Mouse (Mus musculus): ENCODE results near the gene Fdxr.

Gene Fdxr

DNA sequence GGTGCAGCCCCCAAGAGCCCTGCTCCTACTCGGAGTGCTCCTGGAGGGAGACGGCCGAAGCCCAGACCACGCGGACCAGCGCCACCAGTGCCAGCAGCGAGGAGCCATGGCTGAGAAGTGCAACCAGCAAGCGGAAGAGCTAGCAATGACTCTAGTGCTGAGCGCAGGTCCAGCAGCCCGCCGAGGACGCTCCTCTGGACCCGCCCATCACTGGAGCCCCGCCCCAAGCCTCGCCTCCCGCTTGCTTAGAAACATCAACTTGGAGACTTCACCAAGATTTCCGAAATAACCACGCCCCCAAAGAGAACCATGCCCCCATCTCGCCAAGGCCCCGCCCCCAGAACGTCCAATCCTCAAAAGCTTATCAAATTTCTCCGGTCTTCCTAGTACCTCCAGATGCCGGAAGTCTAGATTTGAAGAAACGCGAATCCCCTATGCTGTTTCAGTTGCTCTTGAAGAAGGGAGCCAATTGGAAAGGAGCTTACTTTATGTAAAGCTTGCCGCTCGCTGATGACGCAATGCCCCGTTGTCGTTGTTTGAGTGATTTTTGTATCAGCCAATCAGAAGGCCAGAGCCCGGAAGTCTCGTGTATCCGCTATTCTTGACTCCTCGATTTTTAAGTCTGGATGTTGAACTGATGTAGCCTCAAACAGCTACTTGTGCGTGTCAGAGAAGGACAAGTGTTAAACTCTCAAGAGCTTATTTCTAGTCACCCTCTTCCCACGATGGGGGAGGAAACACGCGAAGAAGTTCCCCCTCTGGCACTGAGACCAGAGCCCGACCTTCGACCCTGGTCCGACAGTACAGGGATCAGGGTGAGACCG, at the start of gene Fdxr:
TSS of gene Fdxr (minus strand) at position 271 of the 824 bp plus-strand sequence.
- peak; percentile 100 for DNase-seq

DNA sequence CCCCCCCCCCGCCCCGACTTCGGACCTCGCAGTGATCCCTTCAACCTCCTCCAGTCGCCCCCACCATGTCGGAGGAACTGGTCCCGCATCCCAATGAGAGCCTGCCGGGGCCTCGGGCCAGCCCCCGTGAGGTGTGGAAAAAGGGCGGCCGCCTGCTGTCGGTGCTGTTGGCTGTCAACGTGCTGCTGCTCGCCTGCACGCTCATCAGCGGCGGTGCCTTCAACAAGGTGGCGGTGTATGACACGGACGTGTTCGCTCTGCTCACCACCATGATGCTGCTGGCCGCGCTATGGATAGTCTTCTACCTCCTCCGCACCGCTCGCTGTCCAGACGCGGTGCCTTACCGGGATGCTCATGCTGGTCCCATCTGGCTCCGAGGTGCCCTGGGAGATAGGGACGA, 46.5 kb upstream of the Fdxr start:
- no peak for DNase-seq

DNA sequence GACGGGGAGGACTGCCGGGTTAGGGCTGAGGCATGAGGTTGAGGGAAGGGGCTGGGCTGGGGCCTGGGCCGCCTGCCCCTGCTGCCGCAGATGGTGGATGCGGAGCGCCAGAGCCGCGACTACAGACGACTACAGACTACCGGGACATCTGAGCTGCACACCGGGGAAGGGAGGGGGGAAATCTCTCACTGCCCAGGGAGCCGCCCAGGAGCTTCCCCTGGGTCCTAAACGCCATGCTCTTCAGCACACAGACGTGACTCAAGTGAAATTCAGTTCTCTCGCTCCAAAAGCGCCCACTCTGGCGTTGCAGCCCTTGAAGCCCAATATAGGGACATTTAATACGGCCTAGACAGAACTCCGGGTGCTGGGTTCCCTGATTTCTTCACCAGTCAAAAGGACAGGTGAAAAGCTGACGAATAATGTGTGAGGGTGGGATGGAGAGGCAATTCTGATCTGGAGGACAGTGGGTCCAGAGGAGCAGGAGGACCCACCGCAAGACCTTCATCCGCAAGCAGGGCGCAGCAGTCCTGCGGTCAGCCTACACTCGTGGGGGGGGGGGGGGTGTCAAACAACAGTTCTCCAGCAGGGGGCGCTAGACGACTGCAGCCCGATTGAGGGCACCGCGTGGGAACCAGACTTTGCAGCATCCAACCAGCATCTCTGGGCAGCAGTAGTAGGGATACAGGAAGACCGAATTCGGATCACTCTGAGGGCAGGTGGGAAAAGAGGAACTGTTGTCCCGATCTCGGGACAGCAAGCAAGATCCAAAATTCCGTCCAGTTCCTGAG, 45.2 kb upstream of the Fdxr start, which contains the start of gene Ush1g:
TSS of gene Ush1g (minus strand) at position 136 of the 788 bp plus-strand sequence.
- DNase-seq = peak; percentile 85

DNA sequence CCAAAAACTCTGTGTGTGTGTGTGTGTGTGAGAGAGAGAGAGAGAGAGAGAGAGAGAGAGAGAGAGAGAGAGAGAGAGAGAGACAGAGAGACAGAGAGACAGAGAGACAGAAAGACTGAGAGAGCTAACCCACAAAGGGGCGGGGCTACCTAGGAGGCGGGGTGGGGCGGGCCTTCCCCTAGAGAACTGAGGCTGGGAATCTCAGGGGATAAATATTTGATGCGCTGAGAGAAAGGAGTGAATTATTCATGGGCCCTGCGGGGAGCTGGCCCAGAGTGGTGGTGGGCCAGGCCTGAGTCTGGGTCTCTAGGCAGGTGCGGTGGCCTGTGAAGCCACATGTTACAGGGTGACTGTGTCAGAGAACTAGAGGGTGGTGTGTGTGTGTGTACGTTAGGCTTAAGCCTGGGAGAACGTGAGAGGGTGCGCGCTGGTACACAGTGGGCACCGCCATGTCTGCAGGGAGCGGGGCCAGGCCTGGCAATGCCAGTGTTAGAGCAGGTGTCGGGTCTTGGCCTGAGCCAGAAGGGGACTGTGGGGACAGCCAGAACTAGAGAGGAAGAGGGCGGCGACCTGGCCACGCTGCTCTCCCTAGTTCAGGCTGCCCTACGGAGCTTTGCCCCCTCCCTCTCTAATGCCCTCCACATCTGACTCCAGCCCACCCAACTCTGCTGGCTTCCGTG, 43.0 kb upstream of the Fdxr start:
- peak; percentile 38 for DNase-seq

DNA sequence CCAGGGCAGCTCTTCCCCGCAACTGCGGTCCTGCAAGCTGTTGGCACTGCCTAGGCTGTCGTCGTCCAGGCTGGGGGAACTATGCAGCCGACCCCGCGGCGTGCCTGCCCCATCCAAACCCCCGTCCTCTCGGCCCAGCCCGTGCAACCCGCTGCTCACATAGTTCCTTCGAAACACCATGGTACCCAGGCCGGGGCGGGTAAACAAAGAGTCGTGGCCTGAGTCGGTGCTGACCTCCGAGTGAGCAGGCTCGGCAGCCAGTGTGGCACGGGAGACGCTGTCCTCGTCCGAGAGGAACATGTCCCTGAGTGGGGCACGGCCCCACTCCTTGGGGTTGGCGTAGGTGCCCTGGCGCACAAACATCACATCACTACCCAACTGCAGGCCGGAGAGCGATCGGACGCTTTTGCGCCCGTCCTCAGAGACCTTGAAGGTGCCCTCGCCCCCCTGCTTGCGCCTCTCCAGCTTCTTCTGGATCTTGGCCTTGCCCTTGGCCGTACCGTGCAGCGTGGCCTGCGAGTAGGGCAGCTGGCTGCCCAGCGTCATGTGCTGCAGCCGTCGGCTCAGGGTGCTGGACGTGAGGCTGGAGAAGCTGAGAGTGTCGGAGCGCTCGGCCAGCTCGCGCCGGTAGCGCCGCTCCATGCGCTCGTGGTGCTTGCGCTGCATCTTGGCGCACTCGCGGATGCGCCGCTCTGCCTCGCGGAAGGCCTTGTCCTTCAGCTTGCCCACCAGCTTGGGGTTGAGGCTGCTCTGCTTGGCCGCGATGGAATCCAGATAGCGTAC, 41.6 kb upstream of the Fdxr start:
- DNase-seq = no peak

DNA sequence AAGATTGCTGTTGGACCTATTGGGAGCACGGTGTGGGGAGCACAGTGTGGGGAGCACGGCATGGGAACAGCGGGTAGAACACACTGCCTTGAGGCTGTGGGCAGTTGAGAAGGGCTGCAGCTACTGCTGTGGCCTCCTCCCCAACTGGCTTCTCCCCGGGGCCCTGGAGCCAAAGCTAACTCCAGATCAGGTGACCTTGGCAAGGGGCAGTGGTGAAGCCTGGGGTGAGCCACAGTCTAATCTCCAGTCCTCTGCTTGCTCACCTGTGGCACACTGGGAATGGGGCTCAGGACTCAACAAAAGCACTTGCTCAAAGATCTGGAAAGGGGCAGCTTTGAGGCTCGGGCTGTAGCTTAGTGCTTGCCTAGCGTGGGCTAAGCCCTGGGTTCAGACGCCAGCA, 40.4 kb upstream of the Fdxr start:
- no peak for DNase-seq

DNA sequence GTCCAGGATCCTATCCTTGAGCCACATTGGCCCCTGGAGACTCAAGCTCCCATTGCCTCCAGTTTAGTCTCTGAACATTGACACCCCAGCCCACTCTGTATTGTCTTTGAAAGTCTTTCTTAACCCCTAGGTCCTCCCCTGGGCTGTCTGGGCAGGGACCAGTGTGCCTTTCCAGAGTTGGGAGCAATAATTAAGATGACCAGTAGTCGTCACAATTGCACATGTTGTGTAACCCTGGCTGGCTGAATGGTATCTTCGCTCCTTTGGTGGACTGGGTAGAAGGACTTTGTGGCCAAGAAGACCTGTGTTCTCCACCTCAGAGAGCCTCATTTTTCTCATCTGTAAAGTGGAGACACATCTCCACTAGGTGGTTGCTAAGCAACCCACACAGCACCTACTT, 37.4 kb upstream of the Fdxr start:
- DNase-seq = peak; percentile 38

DNA sequence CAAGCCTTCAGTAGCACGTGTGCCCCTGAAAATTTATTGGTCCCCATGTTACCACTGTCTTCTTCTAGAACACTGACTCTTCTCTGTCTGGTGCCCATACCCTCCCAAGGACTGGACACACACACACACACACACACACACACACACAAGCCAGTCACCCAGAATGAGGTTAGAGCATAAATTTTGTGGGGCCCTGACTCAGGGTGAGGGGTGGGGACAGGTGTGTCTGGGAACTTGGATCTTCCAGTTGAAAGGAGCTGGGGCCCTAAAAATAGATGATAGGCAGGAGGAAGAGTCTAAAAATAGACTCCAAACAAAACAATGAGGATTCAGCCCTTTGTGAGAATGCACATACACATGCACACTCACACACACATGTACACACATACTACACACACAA, 31.9 kb upstream of the Fdxr start:
- DNase-seq = no peak

DNA sequence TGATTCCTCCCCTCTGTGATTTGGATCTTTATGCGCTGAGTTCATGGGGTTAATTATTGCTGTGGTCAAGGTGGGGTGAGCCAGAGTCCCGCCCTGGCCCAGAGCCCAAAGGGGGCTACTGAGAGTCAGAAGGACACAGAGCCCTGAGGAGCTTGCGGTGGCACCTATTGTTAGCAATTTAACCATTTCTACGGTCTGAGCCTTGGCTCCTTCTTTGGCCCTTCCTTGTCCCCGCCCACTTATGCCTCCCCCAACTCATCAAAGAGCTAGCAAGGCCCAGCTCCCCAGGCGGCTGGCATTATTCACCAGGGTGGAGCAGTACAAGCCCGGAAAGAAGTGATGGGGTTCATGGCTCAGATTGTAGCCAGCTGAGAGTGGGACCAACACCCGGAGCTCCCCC, 30.0 kb upstream of the Fdxr start, which contains the start of gene Otop2:
TSS of gene Otop2 (plus strand) at position 301 of the 400 bp plus-strand sequence.
- no peak for DNase-seq

DNA sequence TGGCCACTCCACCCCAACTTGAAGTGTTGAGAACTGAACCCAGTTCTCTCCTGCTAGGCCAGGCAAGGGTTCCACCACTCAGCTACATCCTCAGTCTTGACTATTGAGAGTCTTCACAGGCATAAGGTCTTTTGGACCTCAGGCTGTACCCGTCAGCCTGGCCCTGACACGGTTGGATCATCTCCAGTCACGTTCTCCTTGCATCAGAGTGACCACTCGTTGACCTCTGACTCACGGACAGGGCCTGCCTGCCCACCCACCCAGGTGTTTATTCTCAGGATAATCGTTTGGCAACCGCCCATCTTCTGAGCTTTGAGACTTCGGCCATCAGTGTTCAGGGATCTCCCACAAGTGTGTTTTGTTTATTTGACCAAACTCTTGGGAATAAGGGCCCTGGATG, 26.3 kb upstream of the Fdxr start:
- DNase-seq = no peak

DNA sequence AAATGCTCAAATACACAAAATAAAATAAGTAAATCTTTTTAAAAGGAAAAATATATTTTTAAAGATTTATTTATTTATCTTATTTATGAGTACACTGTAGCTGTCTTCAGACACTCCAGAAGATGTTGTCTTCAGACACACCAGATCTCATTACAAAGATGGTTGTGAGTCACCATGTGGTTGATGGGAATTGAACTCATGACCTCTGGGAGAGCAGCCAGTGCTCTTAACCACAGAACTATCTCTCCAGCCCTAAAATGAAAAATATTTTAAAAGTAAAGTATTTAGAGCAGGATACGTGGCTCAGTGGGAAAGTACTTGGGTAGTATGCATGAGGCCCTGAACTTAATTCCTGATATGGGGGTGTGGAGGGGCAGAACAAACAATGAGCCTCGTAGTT, 24.5 kb upstream of the Fdxr start:
- no peak for DNase-seq

DNA sequence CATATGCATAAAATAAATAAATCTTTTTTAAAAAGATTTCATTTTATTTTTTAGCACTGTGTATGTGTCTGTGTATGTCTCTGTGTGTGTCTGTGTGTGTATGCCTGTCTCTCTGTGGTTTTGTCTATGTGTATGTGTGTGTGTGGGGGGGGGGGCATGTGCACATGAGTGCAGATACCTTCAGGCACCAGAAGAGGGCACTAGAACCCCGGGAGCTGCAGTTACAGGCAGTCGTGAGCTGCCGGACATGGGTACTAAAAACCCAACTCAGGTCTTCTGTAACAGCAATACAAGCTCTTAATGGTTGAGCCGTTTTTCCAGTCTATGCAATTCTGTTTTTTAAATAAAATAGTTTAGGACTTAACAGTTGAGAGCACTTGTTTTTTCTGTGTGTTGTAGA, 23.9 kb upstream of the Fdxr start:
- no peak for DNase-seq

DNA sequence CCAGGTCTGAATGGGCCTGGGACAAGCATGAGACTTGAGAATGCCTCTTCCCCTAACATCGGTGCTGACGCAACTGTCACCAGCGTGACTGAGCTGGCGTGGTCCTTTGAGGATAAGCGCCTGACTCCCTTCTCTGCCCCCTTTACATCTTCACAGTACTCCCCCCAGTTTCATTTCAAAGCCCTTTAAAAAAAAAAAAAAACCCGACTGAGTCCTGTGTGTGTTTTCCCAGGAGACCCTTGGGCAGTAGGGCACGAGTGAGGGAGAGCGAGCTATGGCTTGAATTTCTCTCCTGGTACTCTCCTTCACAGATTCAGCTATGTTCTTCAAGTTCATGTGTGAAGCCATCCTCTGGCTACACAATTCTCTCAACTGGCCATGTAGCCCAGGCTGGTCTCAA, 21.3 kb upstream of the Fdxr start:
- no peak for DNase-seq

DNA sequence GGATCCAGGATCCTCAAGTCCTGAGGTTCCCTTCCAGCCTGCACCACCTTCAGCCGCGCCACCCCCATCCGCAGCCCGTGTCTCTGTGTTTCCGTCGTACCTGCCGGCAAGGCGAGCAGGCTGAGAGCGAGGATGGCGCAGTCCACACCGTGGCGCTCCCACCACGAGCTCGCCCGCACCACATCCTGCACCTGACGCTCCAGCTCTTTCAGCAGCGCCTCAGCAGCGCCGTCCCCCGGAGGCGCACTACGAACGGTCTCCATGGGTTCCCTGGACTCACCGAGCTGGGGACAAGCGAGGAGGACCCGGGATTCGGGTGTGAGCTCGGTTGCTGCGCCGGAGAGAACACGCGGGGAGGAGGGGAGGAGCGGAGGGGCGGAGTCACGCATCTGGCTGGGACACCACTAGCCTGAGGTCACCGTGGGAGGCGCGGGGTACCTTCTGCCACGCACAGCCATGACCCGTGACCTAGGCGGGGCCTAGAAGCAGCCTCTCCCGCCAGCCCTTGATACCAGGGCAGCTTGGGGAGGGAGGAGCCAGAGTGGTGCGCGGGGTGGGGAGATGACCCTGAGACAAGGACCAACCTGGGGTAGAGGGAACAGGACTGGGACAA, 20.5 kb upstream of the Fdxr start, which contains the start of gene Fads6:
TSS of gene Fads6 (minus strand) at position 450 of the 613 bp plus-strand sequence.
- DNase-seq = peak; percentile 83

DNA sequence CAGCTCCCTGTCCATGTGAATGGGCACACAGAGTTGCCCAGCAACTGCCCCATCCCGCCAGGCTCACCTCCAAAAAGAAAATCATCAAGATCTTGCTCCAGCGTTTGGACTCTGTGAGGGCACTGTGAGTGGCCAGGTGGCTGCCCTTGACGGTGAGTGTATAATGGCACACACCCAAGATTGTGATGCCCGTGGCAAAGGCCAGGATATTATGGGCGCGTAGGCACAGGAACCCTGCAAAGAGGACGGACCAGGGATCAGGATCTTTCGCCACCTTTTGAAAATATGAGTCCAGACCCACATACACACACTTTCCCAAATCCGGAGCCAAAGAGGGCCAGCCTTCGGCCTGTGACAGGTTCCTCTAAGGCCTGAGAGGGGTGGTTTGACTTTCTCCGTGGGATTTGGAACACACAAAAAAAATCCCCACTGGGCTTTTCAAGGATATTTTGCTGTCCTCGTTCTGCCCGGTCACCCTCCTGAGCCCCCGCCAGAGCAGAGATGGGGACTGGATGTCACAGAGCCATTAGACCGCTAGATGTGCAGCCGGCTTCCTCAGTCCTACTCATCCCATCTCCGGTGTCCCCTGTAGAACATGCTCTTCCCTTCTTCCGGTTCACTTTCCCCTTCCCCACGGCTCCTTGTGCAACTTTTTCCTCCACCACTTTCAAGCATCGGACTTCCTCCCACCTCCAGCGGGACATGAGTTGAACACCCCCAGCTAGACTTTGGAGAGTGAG, 19.8 kb upstream of the Fdxr start:
- no peak for DNase-seq

DNA sequence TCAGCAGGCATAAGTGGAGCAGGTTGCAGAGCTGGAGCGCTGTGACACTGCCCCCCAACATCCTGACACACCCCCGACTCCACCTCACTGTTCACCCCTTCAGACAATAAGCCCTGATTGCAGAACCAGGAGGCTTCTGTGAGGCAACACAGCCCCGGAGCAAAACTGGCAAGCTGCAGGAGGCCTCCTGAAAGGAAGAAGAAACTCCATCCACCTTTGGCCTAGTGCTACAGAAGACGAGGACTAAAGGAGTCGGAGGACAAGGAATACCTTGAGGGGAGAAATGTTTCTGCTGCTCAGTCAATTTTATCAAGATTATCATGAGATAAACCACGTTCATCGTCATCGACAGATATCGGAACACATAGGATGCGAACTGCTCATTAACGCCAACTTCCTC, 19.1 kb upstream of the Fdxr start:
- no peak for DNase-seq

DNA sequence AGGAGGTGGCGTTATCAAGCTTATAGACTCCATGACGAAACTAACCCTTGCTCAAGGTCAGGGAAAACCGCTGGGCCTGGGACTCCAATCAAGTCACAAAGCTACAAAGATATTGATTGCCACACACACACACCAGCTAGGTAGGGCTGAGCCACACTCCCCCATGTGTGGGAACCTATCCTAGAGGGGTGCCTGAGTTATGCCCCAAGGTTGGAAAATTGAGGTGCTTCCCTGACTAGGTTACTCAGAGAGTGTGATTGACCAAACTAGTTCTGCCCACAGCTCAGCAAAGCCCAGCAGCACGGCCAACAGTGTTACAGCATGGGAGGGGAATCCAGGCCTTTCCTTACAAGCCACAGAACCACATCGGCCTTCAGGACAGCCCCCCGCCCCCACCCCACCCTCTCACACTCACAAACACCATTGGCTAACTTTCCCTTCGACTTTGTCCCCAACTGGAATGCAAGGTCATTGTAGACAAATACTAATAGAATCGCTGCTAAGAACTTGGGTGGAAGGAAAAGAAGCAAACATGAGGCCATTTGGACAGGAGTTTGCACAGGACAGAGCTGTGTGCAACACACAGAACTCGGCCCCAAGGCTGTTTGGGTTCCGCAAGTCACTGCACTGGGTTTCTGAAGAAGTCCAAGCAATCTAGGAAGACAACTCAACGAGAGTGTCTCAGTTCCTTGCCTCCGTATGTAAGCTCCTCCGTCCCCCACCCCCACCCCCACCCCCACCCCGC, 16.0 kb upstream of the Fdxr start:
- DNase-seq = no peak

DNA sequence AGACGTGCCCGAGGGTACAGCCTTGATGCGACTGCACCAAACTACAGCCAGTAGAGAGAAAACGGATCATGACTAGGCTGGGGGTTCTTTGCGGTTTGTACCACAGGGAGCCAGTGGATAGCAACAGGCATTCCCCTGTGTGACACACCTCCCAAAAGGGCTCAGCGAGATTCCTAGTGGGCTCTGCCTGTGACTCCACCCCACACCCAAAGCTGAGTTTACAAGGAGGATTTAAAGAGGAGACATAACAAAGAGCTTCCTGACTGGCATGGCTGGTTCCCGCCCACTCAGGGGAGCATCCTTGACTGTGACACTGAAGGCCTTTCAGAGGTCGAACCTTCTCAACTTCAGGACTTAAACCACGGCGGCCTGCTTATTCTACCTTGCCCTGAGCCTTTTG, 14.7 kb upstream of the Fdxr start:
- no peak for DNase-seq

DNA sequence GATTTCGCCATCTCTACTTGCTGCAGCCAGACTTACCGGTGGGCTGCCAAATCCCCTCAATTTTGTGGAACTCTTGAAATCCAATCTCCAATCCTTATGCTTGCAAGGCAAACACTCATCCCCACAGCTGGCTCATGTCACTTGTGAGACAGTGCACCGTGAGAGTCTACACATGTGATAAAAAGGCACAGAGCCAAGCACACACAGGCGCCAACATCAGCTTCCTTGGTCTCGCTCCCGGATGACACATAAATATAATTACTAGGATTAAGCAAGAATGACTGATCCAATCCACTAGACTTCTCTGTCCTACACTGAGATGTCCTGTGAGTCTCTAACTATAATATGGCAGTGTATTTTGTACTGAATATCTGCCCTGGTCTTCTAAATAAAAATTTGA, 14.1 kb upstream of the Fdxr start:
- DNase-seq = peak; percentile 29

DNA sequence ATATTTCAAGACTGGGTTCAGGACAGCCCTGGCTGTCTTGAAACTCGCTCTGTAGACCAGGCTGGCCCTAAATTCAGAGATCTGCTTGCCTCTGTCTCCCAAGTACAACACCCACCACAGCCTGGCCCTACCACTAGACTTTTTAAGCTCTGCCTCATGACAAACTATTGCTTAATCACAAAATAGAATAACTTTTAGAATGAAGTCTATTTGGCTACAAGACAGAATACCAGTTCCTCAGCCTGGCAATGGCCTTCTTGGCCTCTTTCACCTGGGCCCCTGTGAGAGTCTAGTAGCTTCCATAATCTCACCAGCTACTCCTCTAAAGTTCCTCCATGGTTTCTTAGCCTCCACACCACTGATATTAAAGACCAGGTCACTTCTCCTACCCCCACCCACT, 13.5 kb upstream of the Fdxr start:
- no peak for DNase-seq

DNA sequence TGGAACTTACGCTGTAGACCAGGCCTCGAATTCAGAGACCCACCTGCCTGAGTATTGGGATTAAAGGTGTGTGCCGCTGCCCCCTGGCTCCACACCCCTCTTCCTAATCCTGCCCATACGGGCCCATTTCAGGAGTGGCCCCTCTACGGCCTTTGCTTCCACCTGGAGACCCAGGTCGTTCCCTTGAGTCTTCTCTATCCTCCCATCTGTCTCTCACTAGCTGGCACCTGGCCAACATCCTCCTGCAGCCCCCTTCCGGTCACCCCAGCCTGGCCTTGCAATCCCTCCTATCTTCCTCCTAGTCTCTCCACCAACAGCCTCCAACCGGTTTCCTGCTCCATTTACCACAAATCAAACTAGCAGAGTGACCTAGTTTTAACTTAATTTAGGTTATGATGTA, 13.0 kb upstream of the Fdxr start:
- peak; percentile 40 for DNase-seq
